11 mouse cellular contexts compared by ENCODE assay signal in the genomic region with DNA sequence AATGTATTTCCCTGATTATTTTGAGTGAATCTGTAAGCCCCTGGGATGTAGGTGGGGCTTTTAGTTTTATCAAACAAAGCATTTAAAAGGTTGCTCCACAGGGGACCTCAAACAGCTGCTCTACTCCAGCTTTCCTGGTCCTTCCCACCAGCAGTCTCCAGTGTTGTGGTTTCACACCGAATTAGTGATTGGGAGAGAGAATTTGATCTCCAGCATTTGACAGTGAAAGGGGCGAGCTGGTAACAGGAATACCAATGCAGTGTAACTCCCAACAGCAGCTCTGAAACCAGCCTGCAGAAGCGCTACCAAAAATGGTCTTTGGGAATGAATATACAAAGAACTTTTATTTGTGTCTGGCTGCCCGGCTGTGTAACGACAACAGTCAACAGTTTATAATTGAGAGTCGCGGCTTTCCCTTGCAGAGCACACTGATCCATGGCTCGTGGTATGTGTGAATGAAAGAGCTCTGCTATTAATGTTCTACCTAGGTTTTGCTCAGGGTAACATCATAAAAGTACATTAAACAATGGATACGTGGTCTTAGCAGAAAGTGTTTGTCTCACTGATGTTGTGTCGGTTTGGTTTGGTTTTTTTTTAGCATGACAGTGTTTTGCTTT.
A peak's percentile ranks its signal among the peaks of the same experiment; 100 is the strongest.
DNase-seq lines count a peak whose midpoint lies in the region; ATAC-seq lines count a peak whose summit lies in the region.
"Had no signal": no experiment of that assay in that cellular context is flagged by ENCODE, and none has a peak within 500 bp of the region (broad histone marks: within the 10 kb centered on the region; RNA-seq: fewer than 3 reads in every experiment).

No protein-coding gene starts in this region.

- H3K9ac ChIP-seq in neural tube, embryonic 11.5 days (ENCODE audit: low read length) = no peak overlapping the region
- no peak overlapping the region for H3K9ac ChIP-seq in embryonic facial prominence, embryonic 14.5 days (ENCODE audit: low read depth, low read length)
- no peak overlapping the region for H3K9ac ChIP-seq in limb, embryonic 13.5 days
- no peak overlapping the region for H3K9ac ChIP-seq in stomach, embryonic 16.5 days (ENCODE audit: low read length)
- H3K9ac ChIP-seq in liver, embryonic 11.5 days (ENCODE audit: low read depth, low read length) = no peak overlapping the region
- H3K9ac ChIP-seq: liver, embryonic 12.5 days had no signal

- no peak overlapping the region for H3K4me3 ChIP-seq in neural tube, embryonic 11.5 days (ENCODE audit: low read depth, low read length)
- no peak overlapping the region for H3K4me3 ChIP-seq in embryonic facial prominence, embryonic 14.5 days (ENCODE audit: low read depth, low read length)
- no peak overlapping the region for H3K4me3 ChIP-seq in limb, embryonic 13.5 days
- H3K4me3 ChIP-seq in stomach, embryonic 16.5 days (replicated peaks; ENCODE audit: low read length) = no peak overlapping the region
- no peak overlapping the region for H3K4me3 ChIP-seq in liver, embryonic 11.5 days (ENCODE audit: low read depth, low read length)
- H3K4me3 ChIP-seq: heart, embryonic 10.5 days; liver, embryonic 12.5 days had no signal

- H3K4me1 ChIP-seq in neural tube, embryonic 11.5 days (ENCODE audit: control insufficient read depth, insufficient read depth, low read length) = 0 out of 2 replicates have a peak, but pooled peaks cover 2% of the 10 kb centered on the region
- H3K4me1 ChIP-seq in embryonic facial prominence, embryonic 14.5 days (ENCODE audit: control insufficient read depth, insufficient read depth, low read length) = peaks cover 4% of the 10 kb centered on the region; the same call in 1 of the 2 replicates
- 0 out of 2 replicates have a peak, but pooled peaks cover 3% of the 10 kb centered on the region for H3K4me1 ChIP-seq in limb, embryonic 13.5 days
- peaks cover 14% of the 10 kb centered on the region for H3K4me1 ChIP-seq in stomach, embryonic 16.5 days (ENCODE audit: control insufficient read depth, insufficient read depth, low read length)
- H3K4me1 ChIP-seq in liver, embryonic 11.5 days (replicated peaks; ENCODE audit: control insufficient read depth, insufficient read depth, low read length) = no peaks in the 10 kb centered on the region
- H3K4me1 ChIP-seq: liver, embryonic 12.5 days had no signal

- peak; percentile 21 for DNase-seq in neural tube, embryonic 11.5 days (ENCODE audit: low spot score)
- DNase-seq in neural tube, embryonic 10.5 days (ENCODE audit: extremely low spot score, low spot score) = no peak
- DNase-seq in embryonic facial prominence, embryonic 14.5 days (ENCODE audit: low spot score) = peak; percentile 86
- DNase-seq in thymus, postnatal 25 days = no peak
- DNase-seq in heart, adult 9 months (ENCODE audit: low spot score in 2 of 2) = no peak
- no peak for DNase-seq in liver, embryonic 11.5 days (ENCODE audit: low spot score)
- DNase-seq: kidney, postnatal 14 days had no signal

- no peak overlapping the region for H3K4me2 ChIP-seq in neural tube, embryonic 11.5 days (ENCODE audit: low read depth)
- H3K4me2 ChIP-seq in embryonic facial prominence, embryonic 14.5 days (ENCODE audit: low read depth, low read length) = no peak overlapping the region
- peak overlapping the region; percentile 19; the same call in 1 of the 2 replicates for H3K4me2 ChIP-seq in limb, embryonic 13.5 days (replicated peaks)
- H3K4me2 ChIP-seq in stomach, embryonic 16.5 days (ENCODE audit: low read depth, low read length) = no peak overlapping the region
- no peak overlapping the region for H3K4me2 ChIP-seq in liver, embryonic 11.5 days
- H3K4me2 ChIP-seq: liver, embryonic 12.5 days had no signal

- H3K36me3 ChIP-seq in neural tube, embryonic 11.5 days (ENCODE audit: control insufficient read depth, insufficient read depth, low read length) = no peaks in the 10 kb centered on the region
- no peaks in the 10 kb centered on the region for H3K36me3 ChIP-seq in embryonic facial prominence, embryonic 14.5 days (ENCODE audit: control insufficient read depth, insufficient read depth, low read length)
- H3K36me3 ChIP-seq in limb, embryonic 13.5 days = no peaks in the 10 kb centered on the region
- 0 out of 2 replicates have a peak, but pooled peaks cover 3% of the 10 kb centered on the region for H3K36me3 ChIP-seq in stomach, embryonic 16.5 days (ENCODE audit: control insufficient read depth, insufficient read depth, low read length)
- H3K36me3 ChIP-seq in liver, embryonic 11.5 days (ENCODE audit: control insufficient read depth, insufficient read depth, low read length) = no peaks in the 10 kb centered on the region
- H3K36me3 ChIP-seq: heart, embryonic 10.5 days; liver, embryonic 12.5 days had no signal

- WGBS in neural tube, embryonic 11.5 days = 10% methylated on average over 10 of the region's 10 CpGs
- WGBS in embryonic facial prominence, embryonic 14.5 days = 15% methylated on average over 10 of the region's 10 CpGs
- WGBS in limb, embryonic 13.5 days = 11% methylated on average over 10 of the region's 10 CpGs
- WGBS in stomach, embryonic 16.5 days = 20% methylated on average over 10 of the region's 10 CpGs
- 34% methylated on average over 10 of the region's 10 CpGs for WGBS in liver, embryonic 11.5 days

- no peak overlapping the region for H3K27ac ChIP-seq in neural tube, embryonic 11.5 days (ENCODE audit: low read depth, low read length)
- no peak overlapping the region for H3K27ac ChIP-seq in embryonic facial prominence, embryonic 14.5 days (replicated peaks; ENCODE audit: low read depth, low read length)
- H3K27ac ChIP-seq in limb, embryonic 13.5 days = no peak overlapping the region
- peak overlapping the region; percentile 47; the same call in 1 of the 2 replicates for H3K27ac ChIP-seq in stomach, embryonic 16.5 days (ENCODE audit: low read length)
- H3K27ac ChIP-seq in liver, embryonic 11.5 days (ENCODE audit: low read depth, low read length) = no peak overlapping the region
- H3K27ac ChIP-seq: heart, embryonic 10.5 days; liver, embryonic 12.5 days had no signal

- H3K27me3 ChIP-seq in neural tube, embryonic 11.5 days (ENCODE audit: control insufficient read depth, insufficient read depth, low read length) = no peaks in the 10 kb centered on the region
- H3K27me3 ChIP-seq in embryonic facial prominence, embryonic 14.5 days (replicated peaks; ENCODE audit: control insufficient read depth, insufficient read depth, low read length) = no peaks in the 10 kb centered on the region
- no peaks in the 10 kb centered on the region for H3K27me3 ChIP-seq in limb, embryonic 13.5 days
- no peaks in the 10 kb centered on the region for H3K27me3 ChIP-seq in stomach, embryonic 16.5 days (ENCODE audit: control insufficient read depth, insufficient read depth, low read length)
- H3K27me3 ChIP-seq in liver, embryonic 11.5 days (replicated peaks; ENCODE audit: control insufficient read depth, insufficient read depth, low read length) = no peaks in the 10 kb centered on the region
- H3K27me3 ChIP-seq: liver, embryonic 12.5 days had no signal

- no peaks in the 10 kb centered on the region for H3K9me3 ChIP-seq in neural tube, embryonic 11.5 days (ENCODE audit: control insufficient read depth, low read length)
- H3K9me3 ChIP-seq in embryonic facial prominence, embryonic 14.5 days (ENCODE audit: control insufficient read depth, low read length) = no peaks in the 10 kb centered on the region
- no peaks in the 10 kb centered on the region for H3K9me3 ChIP-seq in limb, embryonic 13.5 days
- no peaks in the 10 kb centered on the region for H3K9me3 ChIP-seq in stomach, embryonic 16.5 days (replicated peaks; ENCODE audit: control insufficient read depth, low read length)
- H3K9me3 ChIP-seq in liver, embryonic 11.5 days (ENCODE audit: control insufficient read depth, low read length) = no peaks in the 10 kb centered on the region
- H3K9me3 ChIP-seq: heart, embryonic 10.5 days; liver, embryonic 12.5 days had no signal

- ATAC-seq in neural tube, embryonic 11.5 days (ENCODE audit: insufficient read depth, low FRiP score, low TSS enrichment) = peak; percentile 53; the same call in 1 of the 2 replicates
- peak; percentile 78; the same call in 1 of the 2 replicates for ATAC-seq in embryonic facial prominence, embryonic 14.5 days (ENCODE audit: low read depth)
- ATAC-seq in limb, embryonic 13.5 days (ENCODE audit: low FRiP score, low read depth) = peak; percentile 24; the same call in 1 of the 2 replicates
- ATAC-seq in stomach, embryonic 16.5 days (ENCODE audit: insufficient read depth, low FRiP score) = no peak
- no peak for ATAC-seq in liver, embryonic 11.5 days (replicated peaks; ENCODE audit: low FRiP score)
- ATAC-seq: liver, embryonic 12.5 days had no signal

Comparison
In these comparisons a context has a peak if more than half of its experiments do, and no peak if none do; other contexts are left out.
1. DNase-seq: peak in neural tube, embryonic 11.5 days (single experiment) and embryonic facial prominence, embryonic 14.5 days (single experiment); none in neural tube, embryonic 10.5 days (single experiment), thymus, postnatal 25 days (single experiment), heart, adult 9 months (0 of 2) and liver, embryonic 11.5 days (single experiment).
2. ATAC-seq: peak in neural tube, embryonic 11.5 days (single experiment), embryonic facial prominence, embryonic 14.5 days (single experiment) and limb, embryonic 13.5 days (single experiment); none in stomach, embryonic 16.5 days (single experiment) and liver, embryonic 11.5 days (single experiment).